Mouse (Mus musculus) MEL (cell line): Measurements from ENCODE around the gene Fanca.

Source experiments
- CTCF ChIP-seq, 3 experiments: IDR thresholded peaks in 2 of 3; conservative IDR thresholded peaks in 1 of 3; 2 replicates each; pipeline ENCODE4 v1.5.1; 2011 to 2012; ENCODE audit warnings: low read length in 3 of 3, low read depth in 2 of 3, mild to moderate bottlenecking in 2 of 3, improper control_type of control experiment in 1 of 3, inconsistent platforms in 1 of 3, mixed read lengths in 1 of 3, moderate library complexity in 1 of 3; ENCODE audit not compliant: control insufficient read depth in 1 of 3, insufficient read depth in 1 of 3, poor library complexity in 1 of 3, severe bottlenecking in 1 of 3
- ELF1 ChIP-seq: IDR thresholded peaks from 2 replicates; pipeline ENCODE4 v1.6.1; 2014; ENCODE audit warnings: low read depth, mild to moderate bottlenecking, inconsistent platforms, low read length, improper control_type of control experiment, moderate library complexity
- GATA1 ChIP-seq: IDR thresholded peaks from 2 replicates; pipeline ENCODE4 v1.6.1; 2011; ENCODE audit warnings: low read depth, low read length, improper control_type of control experiment
- KAT2A ChIP-seq: conservative IDR thresholded peaks from 2 replicates; pipeline ENCODE4 v1.6.1; 2012; ENCODE audit warnings: low read depth, low read length, improper control_type of control experiment, inconsistent platforms
- MAFK ChIP-seq: IDR thresholded peaks from 2 replicates; pipeline ENCODE4 v1.6.1; 2011; ENCODE audit warnings: low read depth, mild to moderate bottlenecking, low read length, improper control_type of control experiment, borderline replicate concordance
- NELFE ChIP-seq: IDR thresholded peaks from 2 replicates; pipeline ENCODE4 v1.6.1; 2011; ENCODE audit warnings: low read depth, low read length, improper control_type of control experiment
- POLR2A ChIP-seq, 2 experiments: IDR thresholded peaks; 2 replicates each; pipeline ENCODE4 v1.6.1; 2011 to 2012; ENCODE audit warnings: low read length in 2 of 2, mild to moderate bottlenecking in 2 of 2, control low read depth in 1 of 2, improper control_type of control experiment in 1 of 2, low read depth in 1 of 2, moderate library complexity in 1 of 2; ENCODE audit not compliant: control insufficient read depth in 1 of 2, insufficient read depth in 1 of 2, poor library complexity in 1 of 2
- SIN3A ChIP-seq: IDR thresholded peaks from 2 replicates; pipeline ENCODE4 v1.6.1; 2012; ENCODE audit warnings: low read length, improper control_type of control experiment, inconsistent platforms

DNA sequence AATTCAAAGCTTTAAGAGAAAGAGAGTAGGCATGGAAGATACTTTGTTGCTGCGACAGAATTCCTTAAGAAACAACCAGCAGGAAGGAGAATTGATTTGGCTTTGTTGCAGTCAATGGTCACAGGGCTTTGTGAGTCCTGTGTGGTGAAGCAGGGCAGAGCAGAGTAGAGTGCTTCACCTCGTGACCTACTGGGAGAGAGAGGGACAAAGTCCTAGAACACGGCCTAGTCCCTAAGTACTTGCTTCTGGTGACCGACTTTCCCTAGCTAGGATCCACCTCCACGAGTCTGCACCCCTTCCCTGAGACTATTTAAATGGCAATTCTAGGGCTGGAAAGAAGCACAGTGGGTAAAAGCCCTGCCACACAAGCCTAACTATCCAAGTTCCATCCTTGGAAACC lies 11.6 kb upstream of the Fanca start:
- TF ChIP-seq SIN3A: no peak
- TF ChIP-seq ELF1: no peak
- no peak for TF ChIP-seq MAFK
- TF ChIP-seq CTCF (IDR thresholded peaks at IDR 0.05 in 2 of 3, conservative IDR thresholded peaks at IDR 0.05 in 1 of 3; ENCODE audit: control insufficient read depth in 1 of 3, insufficient read depth in 1 of 3, low read depth in 2 of 3, low read length in 3 of 3, poor library complexity in 1 of 3, severe bottlenecking in 1 of 3): no peak
- no peak for TF ChIP-seq KAT2A
- TF ChIP-seq NELFE: no peak
- no peak for TF ChIP-seq POLR2A (IDR thresholded peaks at IDR 0.05; ENCODE audit: control insufficient read depth in 1 of 2, insufficient read depth in 1 of 2, low read depth in 1 of 2, low read length in 2 of 2, poor library complexity in 1 of 2)
- no peak for TF ChIP-seq GATA1
